Mouse (Mus musculus): Measurements from ENCODE around the gene Neto2. TPM values are rescaled to one million over a fixed set of nuclear protein-coding genes. Genes with fewer than 3 reads are reported as not detected.

Neto2 gene
- total and polyA plus RNA-seq, 3 experiments, result not detected

GRCm38 (mm10) chr8:85597413-85598191, 103.1 kb downstream of the Neto2 start:
- H3K27me3 ChIP-seq (replicated peaks), result no peaks in the 10 kb centered on the region
- TF ChIP-seq IRF4 (IDR thresholded peaks at IDR 0.05; ENCODE audit: low read depth, low read length), result no peak
- no peak for TF ChIP-seq HCFC1 (IDR thresholded peaks at IDR 0.05; ENCODE audit: low read depth, low read length)
- TF ChIP-seq KAT2A (IDR thresholded peaks at IDR 0.05; ENCODE audit: insufficient replicate concordance, low read length), result no peak
- no peak for TF ChIP-seq EP300 (IDR thresholded peaks at IDR 0.05; ENCODE audit: low read length)
- TF ChIP-seq MAFK (IDR thresholded peaks at IDR 0.05; ENCODE audit: insufficient replicate concordance, low read length), result no peak
- no peak for TF ChIP-seq USF2 (conservative IDR thresholded peaks at IDR 0.05; ENCODE audit: low read depth, low read length)
- TF ChIP-seq MYC (IDR thresholded peaks at IDR 0.05; ENCODE audit: low read depth, low read length), result no peak
- TF ChIP-seq MXI1 (IDR thresholded peaks at IDR 0.05; ENCODE audit: low read depth, low read length), result no peak
- no peak for TF ChIP-seq JUND (conservative IDR thresholded peaks at IDR 0.05; ENCODE audit: low read depth, low read length)
- TF ChIP-seq MAX (IDR thresholded peaks at IDR 0.05; ENCODE audit: low read length), result no peak
- no peak for TF ChIP-seq GABPA (IDR thresholded peaks at IDR 0.05; ENCODE audit: insufficient replicate concordance, low read depth, low read length)
- no peak overlapping the region for H3K9ac ChIP-seq (ENCODE audit: insufficient read depth, low read depth)
- dilution Hi-C loops (cut with MboI; ENCODE audit: extremely low pct_ligation_motif_present, extremely low pct_unique_long_range_greater_than_20kb, low sequenced_read_pairs) (no loop called here), in situ Hi-C loops (cut with MboI; ENCODE audit: low pct_ligation_motif_present, low pct_unique_long_range_greater_than_20kb, low sequenced_read_pairs) (no loop called here)
- no peak overlapping the region for H3K27ac ChIP-seq (ENCODE audit: insufficient read depth, low read depth)
- no peaks in the 10 kb centered on the region for H3K79me2 ChIP-seq (replicated peaks; ENCODE audit: control insufficient read depth, extremely low read depth, insufficient read depth, poor library complexity, severe bottlenecking)
- no peak overlapping the region for H3K4me3 ChIP-seq (replicated peaks in 1 of 3; ENCODE audit: low read depth in 2 of 3, low read length in 2 of 3, poor library complexity in 1 of 3)
- peaks cover 4 to 11% of the 10 kb centered on the region in 2 experiments for H3K4me1 ChIP-seq (ENCODE audit: control insufficient read depth in 1 of 2, insufficient read depth in 2 of 2)
- no peaks in the 10 kb centered on the region for H3K36me3 ChIP-seq (replicated peaks in 1 of 2; ENCODE audit: control insufficient read depth in 1 of 2, insufficient read depth in 1 of 2, low read length in 1 of 2)
- no peak for DNase-seq (ENCODE audit: extremely low read depth)
- no peaks in the 10 kb centered on the region for H3K9me3 ChIP-seq (replicated peaks; ENCODE audit: low read length)
- H3K4me2 ChIP-seq (ENCODE audit: insufficient read depth, low read depth, poor library complexity, severe bottlenecking), result no peak overlapping the region

GRCm38 (mm10) chr8:85595391-85595790, 105.3 kb downstream of the Neto2 start:
- H3K36me3 ChIP-seq (replicated peaks in 1 of 2; ENCODE audit: control insufficient read depth in 1 of 2, insufficient read depth in 1 of 2, low read length in 1 of 2), result no peaks in the 10 kb centered on the region
- no peak overlapping the region for H3K4me2 ChIP-seq (ENCODE audit: insufficient read depth, low read depth, poor library complexity, severe bottlenecking)
- dilution Hi-C loops (cut with MboI; ENCODE audit: extremely low pct_ligation_motif_present, extremely low pct_unique_long_range_greater_than_20kb, low sequenced_read_pairs) (no loop called here), in situ Hi-C loops (cut with MboI; ENCODE audit: low pct_ligation_motif_present, low pct_unique_long_range_greater_than_20kb, low sequenced_read_pairs) (no loop called here)
- H3K79me2 ChIP-seq (replicated peaks; ENCODE audit: control insufficient read depth, extremely low read depth, insufficient read depth, poor library complexity, severe bottlenecking), result no peaks in the 10 kb centered on the region
- TF ChIP-seq JUND (conservative IDR thresholded peaks at IDR 0.05; ENCODE audit: low read depth, low read length) (no peak), GABPA (IDR thresholded peaks at IDR 0.05; ENCODE audit: insufficient replicate concordance, low read depth, low read length) (no peak), ZKSCAN1 (IDR thresholded peaks at IDR 0.05; ENCODE audit: borderline replicate concordance, low read depth, low read length) (no peak), ZNF384 (IDR thresholded peaks at IDR 0.05; ENCODE audit: low read depth, low read length) (no peak), IRF4 (IDR thresholded peaks at IDR 0.05; ENCODE audit: low read depth, low read length) (no peak), POLR2AphosphoS2 (IDR thresholded peaks at IDR 0.05; ENCODE audit: low read depth, low read length) (no peak), TCF12 (IDR thresholded peaks at IDR 0.05; ENCODE audit: low read depth, low read length) (no peak), ELF1 (IDR thresholded peaks at IDR 0.05; ENCODE audit: low read depth, low read length) (no peak), RAD21 (IDR thresholded peaks at IDR 0.05; ENCODE audit: low read depth, low read length) (no peak)
- H3K9me3 ChIP-seq (replicated peaks; ENCODE audit: low read length), result no peaks in the 10 kb centered on the region
- no peak overlapping the region for H3K9ac ChIP-seq (ENCODE audit: insufficient read depth, low read depth)
- H3K27me3 ChIP-seq (replicated peaks), result no peaks in the 10 kb centered on the region
- no peaks in the 10 kb centered on the region for H3K4me1 ChIP-seq (ENCODE audit: control insufficient read depth in 1 of 2, insufficient read depth in 2 of 2)
- DNase-seq (ENCODE audit: extremely low read depth), result no peak
- no peak overlapping the region for H3K27ac ChIP-seq (ENCODE audit: insufficient read depth, low read depth)
- no peak overlapping the region for H3K4me3 ChIP-seq (replicated peaks in 1 of 3; ENCODE audit: low read depth in 2 of 3, low read length in 2 of 3, poor library complexity in 1 of 3)

Data from CH12.LX (cell line).